Mouse (Mus musculus) heart, postnatal 0 days (tissue): ENCODE results near the gene Nfia. TPM values are rescaled to one million over a fixed set of nuclear protein-coding genes. Genes with fewer than 3 reads are reported as not detected.

ENCODE experiments used
- ATAC-seq: fragments of 200-750 bp; cut with Nextera tagmentation; 2 replicates; pipeline ENCODE4 v1.8.0; 2017; ENCODE audit warnings: low read depth, moderate number of reproducible peaks, moderate library complexity; ENCODE audit not compliant: insufficient read depth
- DNase-seq: peaks from one replicate; pipeline ENCODE4 v3.0.0-alpha.2; 2016; ENCODE audit warnings: low spot score
- H3K27ac ChIP-seq: fragments of 300-500 bp; sonication (generic); 2 replicates; pipeline ENCODE4 v1.5.1; 2014; ENCODE audit warnings: low read depth, mild to moderate bottlenecking
- H3K27me3 ChIP-seq: fragments of 300-500 bp; sonication (generic); 2 replicates; pipeline ENCODE4 v1.6.1; 2014; ENCODE audit warnings: low read length, mixed read lengths; ENCODE audit not compliant: control insufficient read depth, insufficient read depth
- H3K36me3 ChIP-seq: fragments of 300-500 bp; sonication (generic); replicated peaks from 2 replicates; pipeline ENCODE4 v1.6.1; 2014; ENCODE audit warnings: low read length, mixed read lengths; ENCODE audit not compliant: control insufficient read depth, insufficient read depth
- H3K4me1 ChIP-seq: fragments of 300-500 bp; sonication (generic); 2 replicates; pipeline ENCODE4 v1.6.1; 2014; ENCODE audit warnings: antibody characterized with exemption; ENCODE audit not compliant: control insufficient read depth, insufficient read depth
- H3K4me2 ChIP-seq: fragments of 300-500 bp; sonication (generic); 2 replicates; pipeline ENCODE4 v1.6.1; 2014; ENCODE audit warnings: low read depth, mild to moderate bottlenecking, low read length, moderate library complexity
- H3K4me3 ChIP-seq: fragments of 300-500 bp; sonication (generic); 2 replicates; pipeline ENCODE4 v1.5.1; 2014; ENCODE audit warnings: low read depth, low read length
- H3K9ac ChIP-seq: fragments of 300-500 bp; sonication (generic); replicated peaks from 2 replicates; pipeline ENCODE4 v1.6.1; 2014; ENCODE audit warnings: low read depth, low read length, mixed read lengths
- H3K9me3 ChIP-seq: fragments of 300-500 bp; sonication (generic); replicated peaks from 2 replicates; pipeline ENCODE4 v1.6.1; 2016; ENCODE audit warnings: low read length; ENCODE audit not compliant: control insufficient read depth
- CTCF ChIP-seq: IDR thresholded peaks from 2 replicates; pipeline ENCODE4 v1.5.1; 2016; ENCODE audit warnings: antibody characterized with exemption, control low read depth, low read depth
- EP300 ChIP-seq: IDR thresholded peaks from 2 replicates; pipeline ENCODE4 v1.6.1; 2016; ENCODE audit warnings: antibody characterized with exemption, low read depth
- WGBS: fragments of 180-500 bp; shearing (Covaris S2); extraction: QIAGEN DNeasy Blood & Tissue Kit; methylation state at CpG from one replicate; pipeline ENCODE4 v1.1.7; 2014; 5-methylcytosine and 5-hydroxymethylcytosine counted together
- polyA plus RNA-seq: library from polyadenylated mRNA; unstranded; fragments of >200 nt; fragmentation: Nextera tagmentation; extraction: Ambion mirVana; gene quantifications from 2 replicates; pipeline ENCODE4 v1.2.1, GENCODE M21; 2015
- total RNA-seq: library from RNA; depleted of rRNA; stranded (reverse); fragments of >200 nt; gene quantifications from 2 replicates; pipeline ENCODE4 v1.2.3, GENCODE M21; 2014; ENCODE audit warnings: low replicate concordance

Gene Nfia
- total and polyA plus RNA-seq, 2 experiments from 2014 or later = 53.8 to 114 TPM

DNA sequence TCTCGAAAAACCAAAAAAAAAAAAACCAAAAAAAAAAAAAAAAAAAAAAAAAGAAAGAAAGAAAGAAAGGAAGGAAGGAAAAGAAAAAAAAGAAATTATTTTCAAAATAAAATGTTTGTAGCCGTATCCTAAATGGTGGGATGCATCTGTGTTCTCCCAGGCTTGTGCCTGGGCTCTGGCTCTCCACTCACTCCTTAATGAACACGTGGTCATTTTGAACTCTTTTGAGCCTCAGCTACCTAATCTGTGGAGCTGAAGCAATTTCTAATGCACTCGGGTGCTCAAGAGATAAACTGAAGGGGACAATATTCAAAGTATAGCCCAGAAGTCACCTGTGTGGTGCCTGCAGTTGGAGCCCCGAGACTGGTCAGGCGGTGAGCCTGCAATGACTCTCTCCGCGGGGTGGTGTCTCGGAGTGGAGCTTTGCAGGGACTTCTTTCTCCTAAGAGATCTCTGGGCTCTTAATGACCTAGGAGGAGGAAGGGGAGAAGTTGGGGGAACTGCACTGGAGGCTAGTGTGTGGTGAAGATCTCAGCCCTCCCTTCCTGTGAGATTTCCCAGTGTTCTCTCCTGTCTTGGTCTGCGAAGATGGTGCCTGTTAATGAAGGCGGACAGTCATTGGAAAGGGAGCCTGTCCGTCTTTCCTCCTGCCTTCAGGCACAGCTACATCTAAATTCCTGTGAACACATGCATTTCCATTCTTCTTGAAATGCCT lies 57.0 kb downstream of the Nfia start:
- Histone ChIP-seq H3K27me3 (no peaks in the 10 kb centered on the region), H3K9me3 (no peaks in the 10 kb centered on the region), H3K36me3 (no peaks in the 10 kb centered on the region), H3K4me3 (no peak overlapping the region), H3K9ac (no peak overlapping the region), H3K27ac (0 out of 2 replicates have a peak overlapping the region, but pooled peaks have one; percentile 14), H3K4me2 (no peak overlapping the region), H3K4me1 (peaks cover 69% of the 10 kb centered on the region)
- WGBS = 73% methylated on average over 11 of the region's 12 CpGs
- TF ChIP-seq EP300 (no peak), CTCF (no peak)
- DNase-seq = no peak
- no peak for ATAC-seq

DNA sequence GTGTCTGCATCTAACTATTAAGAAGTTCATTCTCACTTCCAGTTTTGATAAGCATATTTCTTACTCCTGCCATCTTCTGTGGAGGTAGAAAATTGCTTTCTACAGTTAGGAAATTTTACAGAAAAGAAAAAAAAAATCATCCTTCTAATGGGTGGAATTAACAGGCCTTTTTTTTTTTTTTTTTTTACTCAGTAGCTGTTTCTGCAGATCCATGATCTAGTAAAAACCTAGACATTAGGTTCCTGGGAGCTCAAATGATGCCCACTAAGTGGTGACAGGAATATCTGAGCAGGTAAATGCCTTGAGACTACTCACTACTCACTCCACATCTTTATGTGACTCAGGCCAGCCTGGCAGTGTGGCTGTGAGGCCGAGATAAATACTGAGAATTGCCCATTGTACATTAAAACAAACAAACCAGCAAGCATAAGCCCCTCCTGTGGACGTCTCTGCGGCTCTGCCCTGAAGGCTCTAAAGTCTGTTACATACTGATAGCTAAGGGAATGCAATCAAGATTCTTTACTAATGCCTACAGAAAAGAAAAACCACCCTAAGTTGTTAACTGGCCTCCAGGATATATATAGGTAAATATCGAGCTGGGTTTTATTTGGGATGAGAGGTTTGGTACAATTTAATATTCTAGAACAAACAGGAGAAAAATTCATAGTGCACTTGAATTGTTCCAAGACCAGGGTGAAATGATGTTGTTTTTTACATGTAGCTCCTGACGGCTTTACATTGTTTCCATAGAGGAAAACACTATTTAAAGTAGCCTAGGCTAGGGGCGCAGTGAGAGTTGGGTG lies 57.7 kb downstream of the Nfia start:
- 50% methylated on average over 6 of the region's 6 CpGs for WGBS
- TF ChIP-seq EP300 = no peak
- TF ChIP-seq CTCF = no peak
- ATAC-seq = no peak
- Histone ChIP-seq H3K36me3 (no peaks in the 10 kb centered on the region), H3K4me3 (no peak overlapping the region), H3K27ac (0 out of 2 replicates have a peak overlapping the region, but pooled peaks have one; percentile 14), H3K27me3 (no peaks in the 10 kb centered on the region), H3K9me3 (no peaks in the 10 kb centered on the region), H3K9ac (no peak overlapping the region), H3K4me1 (peaks cover 66% of the 10 kb centered on the region), H3K4me2 (no peak overlapping the region)
- no peak for DNase-seq

DNA sequence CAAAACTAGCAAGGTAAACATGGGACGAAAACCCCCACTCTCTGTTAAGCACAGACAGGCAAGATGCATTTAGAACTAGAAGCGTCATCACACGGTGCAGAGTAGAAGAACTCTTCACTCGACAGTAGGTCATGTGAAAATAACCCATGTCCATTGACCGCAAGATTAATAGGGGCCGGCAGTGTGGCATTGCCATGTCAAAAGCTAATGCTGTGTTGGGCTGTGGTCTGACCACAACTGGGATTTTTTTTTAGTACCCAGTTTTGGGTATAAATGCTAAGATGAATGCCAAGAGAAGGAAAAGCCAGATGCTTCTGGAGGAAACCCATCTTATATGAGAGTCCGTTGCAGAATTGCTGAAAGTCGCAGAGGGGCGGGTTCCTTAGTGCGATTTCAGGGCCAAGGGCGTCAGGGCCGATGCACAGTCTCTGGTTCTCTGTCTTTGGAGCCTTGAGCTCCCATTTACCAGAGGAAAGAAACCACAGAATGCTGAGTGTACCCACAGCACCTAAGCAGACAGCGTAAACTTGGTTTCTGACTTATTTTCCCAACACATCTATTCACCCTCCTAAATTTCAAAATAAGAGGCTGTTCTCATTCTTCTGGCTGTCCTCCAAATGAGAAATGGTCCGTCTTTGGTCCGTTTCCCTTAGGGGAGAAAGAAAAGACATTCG lies 58.5 kb downstream of the Nfia start:
- H3K9me3 ChIP-seq = no peaks in the 10 kb centered on the region
- TF ChIP-seq EP300 (no peak), CTCF (no peak)
- H3K27ac ChIP-seq = 0 out of 2 replicates have a peak overlapping the region, but pooled peaks have one; percentile 7
- 67% methylated on average over 16 of the region's 16 CpGs for WGBS
- no peaks in the 10 kb centered on the region for H3K27me3 ChIP-seq
- DNase-seq = no peak
- no peaks in the 10 kb centered on the region for H3K36me3 ChIP-seq
- no peak overlapping the region for H3K4me2 ChIP-seq
- ATAC-seq = no peak
- peaks cover 59% of the 10 kb centered on the region for H3K4me1 ChIP-seq
- H3K4me3 ChIP-seq = no peak overlapping the region
- no peak overlapping the region for H3K9ac ChIP-seq

DNA sequence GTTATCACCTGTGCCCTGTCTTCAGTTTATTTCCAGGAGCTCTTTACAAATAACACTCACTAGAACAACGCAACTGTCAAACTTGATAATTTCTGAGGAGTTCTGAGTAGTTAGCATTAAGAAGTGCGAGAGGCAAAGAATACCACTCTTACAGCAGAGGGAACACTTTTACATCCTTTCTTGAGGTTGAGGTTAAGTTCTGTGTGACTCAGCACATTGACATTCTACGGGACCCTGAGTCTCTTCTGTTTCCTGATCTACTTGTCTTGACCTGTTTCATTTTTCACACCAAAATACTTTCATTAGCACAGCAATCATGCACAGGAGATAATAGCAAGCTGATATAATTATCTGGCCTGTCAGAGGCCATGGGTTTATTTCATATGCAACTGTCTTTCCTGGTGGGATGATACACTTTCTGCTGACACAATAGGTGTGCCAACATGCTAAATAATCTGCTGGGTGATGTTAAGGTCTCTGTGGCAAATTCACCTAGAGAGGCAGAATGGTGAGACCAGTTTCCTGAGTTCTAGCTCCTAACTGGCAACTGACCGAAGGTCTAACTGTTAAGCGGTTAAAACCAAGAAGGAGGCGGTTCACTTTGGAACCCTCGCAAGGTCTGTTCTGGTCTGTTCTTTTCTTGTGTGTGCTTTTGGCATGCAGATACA lies 59.2 kb downstream of the Nfia start:
- 74% methylated on average over 7 of the region's 7 CpGs for WGBS
- H3K4me3 ChIP-seq = no peak overlapping the region
- H3K4me2 ChIP-seq = no peak overlapping the region
- no peaks in the 10 kb centered on the region for H3K27me3 ChIP-seq
- DNase-seq = no peak
- H3K36me3 ChIP-seq = no peaks in the 10 kb centered on the region
- TF ChIP-seq CTCF (no peak), EP300 (no peak)
- H3K4me1 ChIP-seq = peaks cover 53% of the 10 kb centered on the region
- no peaks in the 10 kb centered on the region for H3K9me3 ChIP-seq
- H3K27ac ChIP-seq = 0 out of 2 replicates have a peak overlapping the region, but pooled peaks have one; percentile 2
- no peak for ATAC-seq
- no peak overlapping the region for H3K9ac ChIP-seq

DNA sequence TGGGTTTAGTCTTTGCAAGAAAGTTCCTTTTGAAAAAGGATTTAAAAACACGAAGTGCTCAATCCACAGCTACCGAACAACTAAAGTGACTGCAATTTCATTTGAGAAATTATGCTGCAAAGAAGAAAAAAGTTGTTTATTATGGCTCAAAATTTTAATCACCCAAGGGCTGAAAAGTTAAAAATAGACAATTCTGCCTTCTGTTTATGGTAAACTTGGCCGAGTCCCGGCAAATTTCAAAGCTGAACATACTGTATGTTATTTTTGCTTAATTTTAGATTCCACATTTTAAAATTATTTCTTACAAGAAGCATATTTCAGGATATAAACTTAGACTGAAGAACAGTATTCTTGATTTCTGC lies 59.7 kb downstream of the Nfia start:
- H3K36me3 ChIP-seq = no peaks in the 10 kb centered on the region
- H3K27me3 ChIP-seq = no peaks in the 10 kb centered on the region
- H3K27ac ChIP-seq = no peak overlapping the region
- H3K4me1 ChIP-seq = peaks cover 51% of the 10 kb centered on the region
- H3K9ac ChIP-seq = no peak overlapping the region
- no peak overlapping the region for H3K4me2 ChIP-seq
- no peak for TF ChIP-seq EP300
- no peak for TF ChIP-seq CTCF
- DNase-seq (no peak), ATAC-seq (no peak)
- H3K4me3 ChIP-seq = no peak overlapping the region
- WGBS = 92% methylated on average over 4 of the region's 4 CpGs
- no peaks in the 10 kb centered on the region for H3K9me3 ChIP-seq
